In genomic region chr10:39595862-39596261, GRCm38 (mm10) we compare ENCODE assay signal across 13 mouse cellular contexts. TPM values are rescaled to one million over a fixed set of nuclear protein-coding genes. Genes with fewer than 3 reads are reported as not detected.
DNase-seq lines count a peak whose midpoint lies in the region; ATAC-seq lines count a peak whose summit lies in the region.
"Had no signal": no experiment of that assay in that cellular context is flagged by ENCODE, and none has a peak within 500 bp of the region (broad histone marks: within the 10 kb centered on the region; RNA-seq: fewer than 3 reads in every experiment).

No protein-coding gene starts in this region.

- ATAC-seq in hindbrain, embryonic 14.5 days (ENCODE audit: low FRiP score): no peak
- ATAC-seq in hindbrain, embryonic 16.5 days: no peak
- peak; percentile 56; the same call in 1 of the 2 replicates for ATAC-seq in intestine, embryonic 16.5 days

- H3K4me2 ChIP-seq in hindbrain, embryonic 14.5 days (replicated peaks): no peak overlapping the region
- H3K4me2 ChIP-seq in hindbrain, embryonic 16.5 days (ENCODE audit: low read length): no peak overlapping the region
- H3K4me2 ChIP-seq in intestine, embryonic 16.5 days (ENCODE audit: low read depth, low read length): no peak overlapping the region

- H3K9ac ChIP-seq in hindbrain, embryonic 14.5 days: no peak overlapping the region
- no peak overlapping the region for H3K9ac ChIP-seq in hindbrain, embryonic 16.5 days (ENCODE audit: low read depth, low read length)
- no peak overlapping the region for H3K9ac ChIP-seq in intestine, embryonic 16.5 days (ENCODE audit: low read depth, low read length)

- no peak for DNase-seq in hindbrain, embryonic 14.5 days (ENCODE audit: low spot score)
- DNase-seq in 3134 (ENCODE audit: extremely low read depth, insufficient read length, low spot score) (peak; percentile 24), adipocyte (ENCODE audit: low spot score) (peak; percentile 75)
- no peak for DNase-seq in spleen, adult 12 weeks (ENCODE audit: low spot score)
- DNase-seq in left cerebral cortex, adult 18-20 months (ENCODE audit: low spot score in 2 of 2): no peak
- DNase-seq in yolk sac, embryonic 10.5 days (ENCODE audit: low spot score): no peak
- DNase-seq: cerebellum, postnatal 36 days; gastrocnemius, postnatal 25 days; heart, postnatal 36 days; lung, adult 18-20 months; thymus, postnatal 14 days had no signal

- H3K4me1 ChIP-seq in hindbrain, embryonic 14.5 days (replicated peaks; ENCODE audit: control insufficient read depth, insufficient read depth, low read length): peaks cover 23% of the 10 kb centered on the region
- peaks cover 20% of the 10 kb centered on the region for H3K4me1 ChIP-seq in hindbrain, embryonic 16.5 days (ENCODE audit: control insufficient read depth, insufficient read depth, low read depth, low read length)
- H3K4me1 ChIP-seq in intestine, embryonic 16.5 days (ENCODE audit: control insufficient read depth, insufficient read depth, low read length): peaks cover 6% of the 10 kb centered on the region

- no peaks in the 10 kb centered on the region for H3K36me3 ChIP-seq in hindbrain, embryonic 14.5 days (replicated peaks; ENCODE audit: control insufficient read depth, insufficient read depth)
- no peaks in the 10 kb centered on the region for H3K36me3 ChIP-seq in hindbrain, embryonic 16.5 days (ENCODE audit: control insufficient read depth, insufficient read depth, low read length)
- no peaks in the 10 kb centered on the region; the same call in 1 of the 2 replicates for H3K36me3 ChIP-seq in intestine, embryonic 16.5 days (ENCODE audit: control insufficient read depth, insufficient read depth, low read length)

- H3K27me3 ChIP-seq in hindbrain, embryonic 14.5 days (ENCODE audit: control insufficient read depth, insufficient read depth, low read length): no peaks in the 10 kb centered on the region
- no peaks in the 10 kb centered on the region for H3K27me3 ChIP-seq in hindbrain, embryonic 16.5 days (replicated peaks; ENCODE audit: control insufficient read depth, insufficient read depth, low read length)
- no peaks in the 10 kb centered on the region for H3K27me3 ChIP-seq in intestine, embryonic 16.5 days (replicated peaks; ENCODE audit: control insufficient read depth, insufficient read depth, low read length)

- 62% methylated on average over 3 of the region's 3 CpGs for WGBS in hindbrain, embryonic 14.5 days
- WGBS in hindbrain, embryonic 16.5 days: 64% methylated on average over 3 of the region's 3 CpGs
- WGBS in intestine, embryonic 16.5 days: 43% methylated on average over 3 of the region's 3 CpGs

- peaks cover 9% of the 10 kb centered on the region; the same call in 1 of the 2 replicates for H3K9me3 ChIP-seq in hindbrain, embryonic 14.5 days (ENCODE audit: control insufficient read depth, low read length)
- H3K9me3 ChIP-seq in hindbrain, embryonic 16.5 days (ENCODE audit: control insufficient read depth, low read length): no peaks in the 10 kb centered on the region; the same call in 1 of the 2 replicates
- H3K9me3 ChIP-seq in intestine, embryonic 16.5 days (ENCODE audit: control insufficient read depth, low read length): peaks cover 9% of the 10 kb centered on the region; the same call in 1 of the 2 replicates

- no peak overlapping the region for H3K4me3 ChIP-seq in hindbrain, embryonic 14.5 days (replicated peaks; ENCODE audit: low read length)
- no peak overlapping the region for H3K4me3 ChIP-seq in hindbrain, embryonic 16.5 days (ENCODE audit: low read length)
- H3K4me3 ChIP-seq in intestine, embryonic 16.5 days (ENCODE audit: low read length): no peak overlapping the region

- H3K27ac ChIP-seq in hindbrain, embryonic 14.5 days: peak overlapping the region; percentile 70; the same call in 1 of the 2 replicates
- no peak overlapping the region for H3K27ac ChIP-seq in hindbrain, embryonic 16.5 days (ENCODE audit: low read depth, low read length)
- peak overlapping the region; percentile 87 for H3K27ac ChIP-seq in intestine, embryonic 16.5 days (ENCODE audit: low read length)

RNA-seq across cellular contexts. Expression of gene Traf3ip2, which starts 16.9 kb away (rescaled TPM):
- polyA plus RNA-seq in hindbrain, embryonic 14.5 days (2014; fragmentation: Nextera tagmentation; extraction: Ambion mirVana): 8.3 and 10.1 TPM in 2 replicates
- polyA plus RNA-seq in hindbrain, embryonic 16.5 days (2015; fragmentation: Nextera tagmentation; extraction: Ambion mirVana): 6.7 and 8.0 TPM in 2 replicates
- polyA plus RNA-seq in intestine, embryonic 16.5 days (2015; fragmentation: Nextera tagmentation; extraction: Ambion mirVana): 28.0 and 33.4 TPM in 2 replicates
- total RNA-seq in left cerebral cortex, adult 18-20 months (2021): 1 to 10 TPM in 1 of 2 experiments, under 1 TPM in 1; 0.91 to 1.3 TPM

Comparison
In these comparisons a context has a peak if more than half of its experiments do, and no peak if none do; other contexts are left out.
1. DNase-seq: peak in 3134 (single experiment) and adipocyte (single experiment); none in hindbrain, embryonic 14.5 days (single experiment), spleen, adult 12 weeks (single experiment), left cerebral cortex, adult 18-20 months (0 of 2) and yolk sac, embryonic 10.5 days (single experiment).